Mouse (Mus musculus) hematopoietic stem cell, adult 5-6 weeks (primary cell): ENCODE data around the gene Hormad2. TPM values are rescaled to one million over a fixed set of nuclear protein-coding genes. Genes with fewer than 3 reads are reported as not detected.
A peak's percentile ranks its signal among the peaks of the same experiment; 100 is the strongest.

ENCODE experiments used
- ATAC-seq, 2 experiments: fragments of 125-278 bp in 1 of 2; replicated peaks in 1 of 2; 2 replicates each; pipeline ENCODE4 v1.8.0; 2016 to 2017; ENCODE audit warnings: inconsistent platforms in 2 of 2, mild to moderate bottlenecking in 2 of 2, moderate number of reproducible peaks in 2 of 2, low read depth in 1 of 2, moderate TSS enrichment in 1 of 2; ENCODE audit not compliant: low FRiP score in 2 of 2, poor library complexity in 2 of 2, severe bottlenecking in 2 of 2, insufficient read depth in 1 of 2, low TSS enrichment in 1 of 2
- total RNA-seq: library from RNA; stranded (forward); fragments of 172-1452, 232-1000 nt; gene quantifications from 2 replicates; pipeline ENCODE4 v1.2.3, GENCODE M21; 2017

Gene Hormad2
- total RNA-seq, 1 experiment from 2014 or later: 0.79 TPM

DNA sequence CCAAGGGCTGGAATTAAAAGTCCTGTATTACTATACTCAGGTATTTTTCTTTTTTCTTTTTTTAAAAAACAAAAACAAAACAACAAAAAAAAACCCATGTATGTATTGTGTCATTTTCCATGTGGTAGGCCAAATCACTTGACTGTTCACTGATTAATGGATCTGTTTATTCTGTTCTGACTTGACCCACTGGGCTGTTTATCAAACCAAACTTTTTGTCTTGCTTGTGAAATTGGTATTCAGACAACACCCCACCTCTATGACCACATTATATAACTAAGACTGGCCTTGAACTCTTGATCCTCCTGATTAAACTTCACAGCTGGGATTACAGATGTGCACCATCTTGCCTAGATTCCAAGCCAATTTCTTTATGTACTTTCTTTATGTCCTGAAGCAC lies 46.7 kb downstream of the Hormad2 start:
- no peak for ATAC-seq

DNA sequence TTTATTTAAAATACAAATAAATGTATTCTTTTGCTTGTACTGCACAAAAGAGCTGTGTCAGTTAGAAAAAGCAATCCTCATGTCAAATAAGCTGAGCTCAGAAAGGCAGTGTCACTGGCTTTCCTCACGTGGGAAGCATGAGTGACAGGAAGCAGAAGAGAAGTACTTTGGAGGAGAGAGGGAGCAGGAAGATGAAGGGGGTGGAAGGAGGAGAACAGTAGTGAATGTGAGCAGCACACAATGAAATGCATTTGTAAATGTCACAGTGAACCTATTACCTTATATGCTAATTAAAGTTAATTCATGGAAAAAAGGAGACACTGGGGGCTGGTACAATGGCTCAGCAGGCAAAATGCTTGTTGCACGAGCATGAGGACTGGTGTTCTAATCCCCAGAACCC lies 52.9 kb downstream of the Hormad2 start:
- no peak for ATAC-seq

DNA sequence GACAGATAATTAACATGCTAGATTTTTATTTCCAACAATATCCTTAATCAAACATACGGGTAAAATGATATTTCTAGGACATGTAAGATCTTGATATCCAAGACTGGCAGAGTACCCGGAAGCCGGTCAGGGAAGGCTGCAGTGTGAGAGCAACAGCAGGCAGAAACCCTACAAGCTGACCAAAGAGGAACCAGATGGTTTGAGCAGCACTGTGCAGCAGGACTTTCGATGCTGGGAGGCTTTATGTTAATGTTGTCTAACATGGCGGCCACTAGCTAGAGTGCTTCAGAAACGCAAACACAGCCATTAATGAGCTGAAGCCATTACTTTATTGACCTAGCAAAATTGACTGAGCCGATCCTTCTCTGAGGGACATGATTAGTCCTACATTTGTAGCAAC lies 58.6 kb downstream of the Hormad2 start:
- no peak for ATAC-seq

DNA sequence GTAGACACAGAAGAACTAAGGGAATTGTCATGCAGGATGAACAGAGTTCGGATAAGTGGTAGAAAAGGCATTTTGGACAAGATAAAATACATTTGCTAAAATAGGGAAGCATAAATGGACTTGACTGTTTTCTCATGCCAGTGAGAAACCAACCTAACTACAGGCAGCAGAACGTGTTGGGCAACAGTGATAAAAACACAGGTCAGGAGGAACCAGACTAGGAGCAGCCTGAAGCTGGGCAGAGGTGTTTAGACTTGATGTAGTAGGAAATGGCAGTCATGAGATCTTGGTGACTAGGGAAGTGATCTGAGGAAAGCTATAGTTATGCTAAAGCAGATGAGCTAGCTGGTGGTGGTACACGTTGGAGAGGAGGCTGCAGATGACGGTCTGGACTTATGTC lies 61.0 kb downstream of the Hormad2 start:
- ATAC-seq: no peak

DNA sequence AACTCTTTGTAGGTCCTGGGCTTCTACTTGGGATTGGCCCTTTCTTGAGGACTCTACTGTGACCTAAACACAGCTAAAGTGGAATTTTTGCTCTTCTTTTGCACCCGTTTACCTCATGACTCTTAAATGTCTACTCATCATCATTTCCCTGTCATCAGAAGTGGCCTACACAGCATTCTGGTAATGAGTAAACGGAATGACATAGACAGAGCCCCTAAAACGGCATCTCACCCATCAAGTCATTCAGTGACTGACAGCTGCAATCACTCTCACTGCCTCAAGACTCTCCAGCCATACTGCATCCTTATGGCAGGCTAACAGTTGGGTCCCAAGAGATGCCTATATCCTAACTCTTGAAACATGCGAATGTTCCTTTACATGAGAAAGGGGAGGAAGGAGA lies 74.5 kb downstream of the Hormad2 start:
- ATAC-seq: no peak

DNA sequence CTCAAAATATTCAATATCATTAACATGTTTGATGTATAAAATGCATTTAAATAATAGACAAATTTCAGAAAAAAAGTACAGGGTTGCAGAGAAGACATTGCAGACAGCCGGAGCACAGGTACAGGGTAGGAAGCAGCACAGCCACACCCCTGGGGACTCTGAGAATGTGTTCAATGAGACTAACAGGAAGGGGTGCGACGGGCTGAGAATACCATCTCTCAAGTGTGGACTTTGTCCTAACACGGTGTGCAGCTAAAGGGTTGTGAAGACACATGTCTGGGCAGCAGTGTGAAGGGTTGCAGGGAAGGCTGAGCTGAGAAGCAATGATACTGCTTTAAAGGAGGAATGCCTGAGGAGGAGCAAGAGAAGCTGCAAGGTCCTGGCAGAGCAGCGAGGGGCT lies 85.5 kb downstream of the Hormad2 start:
- ATAC-seq: no peak

DNA sequence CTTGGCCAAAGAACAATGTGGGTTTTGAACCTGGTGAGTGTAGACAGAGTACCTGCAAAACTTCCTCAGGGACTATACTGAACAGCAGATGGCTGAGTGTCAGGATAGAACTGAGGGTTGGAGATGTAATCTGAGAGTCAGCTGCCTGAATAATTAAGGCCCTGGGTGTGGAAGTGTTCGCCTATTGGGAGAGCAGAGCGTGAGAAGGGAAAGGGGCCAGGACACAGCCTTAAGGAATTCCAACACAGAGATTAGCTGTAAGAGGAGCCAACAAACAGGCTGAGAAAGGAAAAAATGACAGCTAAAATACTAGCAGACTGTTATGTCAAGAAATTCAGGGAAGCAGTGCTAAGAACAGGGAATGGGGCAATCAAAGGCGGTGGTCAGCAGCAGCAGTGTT lies 88.3 kb downstream of the Hormad2 start:
- ATAC-seq: no peak

DNA sequence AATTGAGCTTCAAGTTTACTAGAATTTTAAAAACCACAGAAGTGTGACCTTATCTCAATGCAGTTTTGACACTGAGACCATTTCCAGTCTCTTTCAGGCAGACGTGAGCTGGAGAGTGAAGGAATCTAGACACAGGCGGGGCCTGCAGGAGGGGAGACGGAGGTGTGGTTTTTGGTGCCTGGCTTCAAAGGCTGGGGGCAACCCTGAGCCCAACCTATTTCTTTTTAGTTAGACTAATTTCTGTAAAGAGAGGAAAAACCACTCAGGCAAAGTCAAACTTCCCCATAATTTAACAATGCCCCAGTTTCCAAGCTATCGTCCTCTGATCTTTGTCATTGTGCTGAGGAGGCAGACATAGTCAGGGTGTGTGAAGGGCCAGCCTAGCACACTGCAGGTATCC lies 97.0 kb downstream of the Hormad2 start:
- peak; percentile 34 to 53; a peak in 2 of 4 replicates for ATAC-seq

DNA sequence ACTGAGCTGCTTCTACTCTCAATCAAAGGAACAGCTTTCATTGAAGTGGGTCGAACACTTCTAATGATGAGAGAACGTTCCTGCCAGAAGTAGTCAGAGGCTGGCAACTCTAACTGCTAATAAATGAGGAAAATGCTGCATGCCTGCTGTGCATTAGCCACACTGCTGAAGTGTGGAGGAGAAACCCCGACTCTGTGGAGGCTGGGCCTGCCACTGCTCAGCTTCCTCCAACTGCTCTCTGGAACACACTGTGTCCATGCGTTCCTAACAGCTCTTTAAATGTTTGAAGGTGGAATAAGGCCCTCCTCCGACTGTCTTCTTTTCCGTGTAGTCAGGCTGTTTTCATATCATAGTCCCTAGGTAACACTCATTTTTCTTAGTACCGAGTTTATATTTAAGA lies 98.9 kb downstream of the Hormad2 start:
- ATAC-seq: no peak

DNA sequence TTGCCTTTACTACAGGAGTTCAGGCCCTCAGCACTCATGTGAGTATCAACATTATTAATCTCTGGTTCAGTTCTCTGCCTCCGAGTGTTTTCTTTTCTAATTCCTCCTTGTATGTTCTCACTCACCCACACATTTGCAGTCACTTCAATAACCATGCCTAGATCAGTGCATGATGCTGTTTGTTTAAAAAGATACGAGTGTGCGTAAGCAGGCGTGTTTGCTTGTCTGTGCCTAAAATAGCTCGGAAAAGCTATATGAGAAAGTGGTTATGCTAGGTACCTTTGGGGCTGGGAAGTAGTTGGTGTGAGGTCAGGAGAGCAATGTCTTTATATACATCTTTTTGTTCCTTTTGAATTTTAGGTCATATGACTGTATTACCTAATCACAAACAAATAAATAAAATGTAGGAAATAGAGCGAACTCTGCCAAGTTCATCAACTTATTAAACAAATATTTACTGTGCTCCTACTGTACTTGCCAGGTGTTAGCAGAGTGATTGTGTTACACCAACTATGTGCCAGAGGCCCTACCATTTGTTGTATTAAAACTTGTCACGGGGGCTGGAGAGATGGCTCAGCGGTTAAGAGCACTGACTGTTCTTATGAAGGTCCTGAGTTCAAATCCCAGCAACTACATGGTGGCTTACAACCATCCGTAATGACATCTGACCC lies 100.7 kb downstream of the Hormad2 start:
- no peak for ATAC-seq

DNA sequence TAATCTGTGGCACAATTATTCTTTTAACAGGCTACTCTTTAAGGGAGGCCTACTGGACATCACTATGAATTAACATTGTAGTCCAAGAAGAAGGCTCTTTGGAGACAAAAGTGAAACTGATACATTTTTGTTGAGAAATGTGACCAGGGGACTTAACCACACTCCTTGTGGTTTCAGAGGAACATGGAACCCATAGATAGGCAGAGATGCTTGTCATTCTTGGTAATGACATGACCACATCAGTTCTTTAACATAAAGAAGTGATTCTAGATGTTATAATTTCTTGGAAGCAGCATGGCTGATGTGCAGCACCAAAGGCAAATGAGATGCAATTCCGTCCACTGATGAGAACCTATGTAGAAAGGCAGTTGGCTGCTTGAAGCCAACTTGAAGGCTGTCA lies 101.6 kb downstream of the Hormad2 start:
- ATAC-seq: peak in 1 of 2 experiments; percentile 54; a peak in 3 of 4 replicates

DNA sequence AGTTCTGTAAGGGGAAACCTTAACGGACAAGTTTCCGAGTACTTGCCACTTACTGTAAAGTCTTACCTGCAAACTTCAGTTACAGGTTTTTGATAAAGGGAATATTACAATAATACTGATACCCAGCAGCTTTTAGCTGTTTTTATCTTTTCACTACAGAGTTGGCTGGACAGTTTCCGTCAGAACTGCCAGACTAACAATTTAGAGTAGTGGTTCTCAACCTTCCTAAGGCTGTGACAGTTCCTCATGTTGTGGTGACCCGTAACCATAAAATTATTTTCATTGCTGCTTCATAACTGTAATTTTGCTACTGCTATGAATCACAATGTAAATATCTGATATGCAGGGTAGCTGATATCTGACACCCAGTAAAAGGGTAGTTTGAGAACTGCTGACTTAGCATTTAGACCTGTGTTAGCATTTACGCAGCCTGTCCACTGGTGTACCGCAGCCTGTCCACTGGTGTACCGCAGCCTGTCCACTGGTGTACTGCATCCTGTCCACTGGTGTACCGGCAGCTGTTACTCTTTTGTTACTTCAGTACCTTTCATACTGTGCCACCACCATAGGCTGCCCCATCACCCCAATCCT lies 104.1 kb downstream of the Hormad2 start:
- no peak for ATAC-seq

DNA sequence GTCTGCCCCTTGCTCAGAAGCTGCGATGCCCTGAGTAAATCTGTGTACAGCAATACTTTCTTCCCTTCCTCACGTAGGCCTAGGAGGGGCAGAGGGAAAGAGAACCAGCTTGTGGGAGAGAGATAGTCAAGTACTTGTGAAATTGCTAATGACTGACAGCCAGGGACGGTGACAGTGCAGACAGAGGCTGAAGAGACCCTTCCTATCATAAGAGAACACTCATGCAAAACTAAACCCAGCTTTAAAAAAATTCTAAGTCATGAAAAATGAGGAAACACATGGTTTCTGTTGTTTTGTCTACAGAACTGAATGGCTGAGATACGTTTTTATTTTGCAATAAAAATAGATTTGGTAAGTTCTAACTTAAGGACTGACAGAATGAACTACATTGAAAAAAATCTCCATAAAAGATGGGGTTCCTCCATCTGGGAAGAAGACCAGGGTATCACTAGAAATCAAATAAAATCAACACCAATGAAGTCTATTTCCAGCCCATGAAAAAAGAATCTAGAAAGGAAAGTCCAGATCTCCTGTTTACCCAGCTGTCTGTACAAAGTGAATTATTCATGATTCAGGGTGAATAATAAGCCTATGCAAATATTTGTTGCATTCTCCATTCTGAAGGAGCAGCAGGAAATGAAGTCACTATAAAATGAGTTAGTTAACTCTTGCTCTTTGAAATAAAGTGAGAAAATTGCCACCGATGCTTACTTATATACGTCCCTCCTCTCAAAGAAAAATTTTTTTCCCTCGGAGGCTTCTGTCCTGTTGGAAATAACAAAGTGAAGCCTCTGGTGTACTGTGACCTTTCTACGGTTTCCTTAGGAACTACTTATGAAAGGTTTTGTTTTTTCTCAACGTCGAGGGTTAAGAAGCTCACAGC lies 104.9 kb downstream of the Hormad2 start:
- peak; percentile 42 to 44; a peak in 2 of 4 replicates for ATAC-seq

DNA sequence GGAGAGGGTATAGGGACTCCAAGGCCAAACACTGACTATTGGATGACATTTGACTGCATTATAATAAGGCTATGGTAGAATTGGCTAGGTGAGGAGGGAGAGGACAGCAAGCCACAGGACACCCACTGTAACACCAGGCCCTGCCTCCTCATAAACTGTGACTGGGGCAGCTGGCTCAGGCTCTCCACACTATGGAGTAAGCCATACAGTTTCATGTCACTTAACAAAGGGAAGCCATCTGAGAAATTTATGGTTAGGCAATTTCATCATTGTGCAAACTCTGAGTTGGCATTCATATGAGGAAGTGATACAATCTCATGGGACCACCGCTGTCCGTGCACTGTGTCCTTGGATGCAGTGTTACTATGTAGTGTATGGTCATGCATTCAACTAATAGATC lies 107.9 kb downstream of the Hormad2 start:
- ATAC-seq: peak; percentile 63 to 72

DNA sequence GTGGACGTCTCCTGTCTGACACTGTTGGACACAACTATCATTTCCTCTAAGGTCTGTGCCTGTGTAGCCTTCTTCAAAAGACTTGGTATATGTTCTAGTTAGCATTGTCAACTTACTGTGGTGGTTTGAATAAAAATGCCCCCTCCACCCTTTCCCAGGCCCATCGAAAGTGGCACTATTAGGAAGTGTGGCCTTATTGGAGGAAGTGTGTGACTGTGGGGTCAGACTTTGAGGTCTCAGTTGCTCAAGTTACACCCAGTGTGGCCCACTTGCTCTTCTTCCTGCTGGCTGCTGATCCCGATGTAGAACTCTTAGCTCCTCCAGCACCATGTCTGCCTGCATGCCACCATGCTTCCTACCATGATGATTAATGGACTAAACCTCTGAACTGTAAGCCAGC lies 112.7 kb downstream of the Hormad2 start:
- ATAC-seq: no peak

DNA sequence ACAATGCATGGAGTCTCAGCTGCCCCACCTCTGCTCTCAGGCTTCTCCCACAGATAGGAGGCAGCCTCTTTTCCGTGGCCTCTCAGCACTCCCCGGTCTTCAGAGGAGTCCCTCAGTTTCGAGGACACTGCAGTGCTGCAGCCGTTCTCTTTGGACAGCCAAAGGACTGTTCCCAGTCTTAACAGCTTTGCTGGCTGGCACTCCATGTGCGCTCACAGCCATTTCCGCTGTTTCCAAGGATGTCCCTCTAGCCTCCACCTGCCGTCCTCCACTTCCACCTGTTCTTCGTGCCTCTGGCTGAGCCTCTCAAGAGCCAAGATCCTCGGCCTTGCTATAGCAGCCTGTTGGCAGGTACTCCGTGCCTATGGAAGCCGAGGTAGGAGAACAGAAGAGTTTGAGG lies 117.4 kb downstream of the Hormad2 start:
- ATAC-seq: no peak

DNA sequence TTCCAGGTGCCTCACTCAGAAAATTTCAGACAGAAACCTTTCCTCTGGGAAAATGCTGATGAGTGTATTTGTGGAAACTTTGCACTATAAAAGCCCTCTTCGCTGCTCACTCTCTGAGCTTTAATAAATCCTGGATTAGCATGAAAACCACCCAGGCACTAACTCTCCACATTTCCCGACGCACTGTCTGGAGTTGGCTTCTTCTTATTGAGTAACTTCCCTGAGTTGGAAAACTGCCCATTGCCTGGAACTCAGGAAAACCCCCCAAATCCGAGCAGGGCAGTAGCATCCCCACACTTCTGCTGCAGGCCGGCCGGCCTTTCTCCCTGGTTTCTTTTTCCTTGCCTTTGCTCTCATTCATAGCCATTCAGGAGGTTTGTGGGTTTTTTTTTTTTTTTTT lies 118.0 kb downstream of the Hormad2 start:
- ATAC-seq: no peak

DNA sequence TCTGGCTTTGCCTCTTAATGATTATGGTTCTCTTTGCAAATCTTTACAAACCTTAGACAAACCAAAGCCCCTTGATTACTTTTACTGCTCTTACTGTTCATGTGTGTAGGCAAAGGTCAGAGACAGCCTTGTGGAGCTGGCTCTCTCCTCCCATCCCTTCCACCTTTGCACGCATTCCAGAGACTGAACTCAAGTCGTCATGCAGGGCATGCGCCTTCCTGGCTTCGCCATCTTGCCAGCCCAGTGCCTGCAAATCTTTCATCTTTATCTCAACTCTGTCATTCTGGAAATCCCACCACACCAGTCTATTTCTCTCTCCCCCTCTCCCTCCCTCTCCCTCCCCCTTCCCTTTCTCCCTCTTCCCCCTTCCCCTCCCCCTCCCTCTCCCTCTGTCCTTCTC lies 120.0 kb downstream of the Hormad2 start:
- no peak for ATAC-seq
